Mouse (Mus musculus) forebrain, embryonic 11.5 days (tissue): ENCODE measurements at regions not wholly inside any gene's neighbourhood (a gene's known extent, or its start where the extent isn't known, plus 50 kb on each side); places are given as distances from the start of the nearest gene placed in this dataset.

ENCODE experiments used
- ATAC-seq: fragments of 200-750 bp; cut with Nextera tagmentation; replicated peaks from 2 replicates; pipeline ENCODE4 v1.8.0; 2017; ENCODE audit warnings: moderate TSS enrichment; ENCODE audit not compliant: low FRiP score
- DNase-seq: peaks from one replicate; pipeline ENCODE4 v3.0.0-alpha.2; 2017; ENCODE audit warnings: low spot score
- H3K27ac ChIP-seq: fragments of 300-500 bp; sonication (generic); 2 replicates; pipeline ENCODE4 v1.5.1; 2014; ENCODE audit warnings: low read depth, low read length
- H3K27me3 ChIP-seq: fragments of 300-500 bp; sonication (generic); 2 replicates; pipeline ENCODE4 v1.6.1; 2014; ENCODE audit warnings: mild to moderate bottlenecking, low read length, mixed read lengths; ENCODE audit not compliant: control insufficient read depth, insufficient read depth
- H3K36me3 ChIP-seq: fragments of 300-500 bp; sonication (generic); 2 replicates; pipeline ENCODE4 v1.6.1; 2014; ENCODE audit warnings: mild to moderate bottlenecking, low read length, moderate library complexity, mixed read lengths; ENCODE audit not compliant: control insufficient read depth, insufficient read depth
- H3K4me1 ChIP-seq: fragments of 300-500 bp; sonication (generic); replicated peaks from 2 replicates; pipeline ENCODE4 v1.6.1; 2014; ENCODE audit warnings: low read length, mixed read lengths; ENCODE audit not compliant: control insufficient read depth, insufficient read depth
- H3K4me2 ChIP-seq: fragments of 300-500 bp; sonication (generic); 2 replicates; pipeline ENCODE4 v1.6.1; 2014; ENCODE audit warnings: low read depth, mild to moderate bottlenecking, low read length, moderate library complexity, mixed read lengths; ENCODE audit not compliant: severe bottlenecking
- H3K4me3 ChIP-seq: fragments of 300-500 bp; sonication (generic); 2 replicates; pipeline ENCODE4 v1.5.1; 2014; ENCODE audit warnings: low read depth, low read length
- H3K9ac ChIP-seq: fragments of 300-500 bp; sonication (generic); 2 replicates; pipeline ENCODE4 v1.6.1; 2014; ENCODE audit warnings: low read length
- H3K9me3 ChIP-seq: fragments of 300-500 bp; sonication (generic); 2 replicates; pipeline ENCODE4 v1.6.1; 2016; ENCODE audit warnings: low read length, mixed read lengths; ENCODE audit not compliant: control insufficient read depth
- WGBS: fragments of 180-500 bp; shearing (Covaris S2); extraction: QIAGEN DNeasy Blood & Tissue Kit; methylation state at CpG from one replicate; pipeline ENCODE4 v1.1.7; 2014; 5-methylcytosine and 5-hydroxymethylcytosine counted together

DNA sequence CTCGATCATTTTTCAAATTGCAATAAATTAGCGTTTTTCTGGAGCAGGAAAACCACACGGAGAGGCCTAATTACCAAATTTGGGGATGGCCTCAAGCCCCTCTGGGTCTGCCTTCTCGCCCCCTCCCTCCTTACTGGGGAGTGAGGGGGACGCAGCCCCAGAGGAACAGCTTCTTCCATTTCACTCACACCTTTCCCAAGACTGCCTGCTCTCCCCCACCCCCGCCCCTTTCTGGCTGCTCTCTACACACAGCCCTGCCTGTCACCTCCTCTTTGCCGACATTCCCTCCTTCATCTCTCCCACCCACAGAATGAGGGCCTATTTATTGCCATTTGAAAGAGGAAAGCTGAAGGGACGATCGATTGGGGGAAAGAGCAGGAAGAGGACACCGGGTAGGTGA lies 97.2 kb upstream of the Pja1 start:
- Histone ChIP-seq H3K9me3 (no peaks in the 10 kb centered on the region), H3K4me2 (no peak overlapping the region), H3K36me3 (no peaks in the 10 kb centered on the region), H3K4me3 (no peak overlapping the region), H3K4me1 (peaks cover 7% of the 10 kb centered on the region; the same call in 1 of the 2 replicates), H3K9ac (no peak overlapping the region), H3K27me3 (peaks cover 27% of the 10 kb centered on the region; the same call in 1 of the 2 replicates), H3K27ac (no peak overlapping the region)
- DNase-seq (no peak), ATAC-seq (0 out of 2 replicates have a peak, but pooled peaks have one; percentile 66)
- 21% methylated on average over 9 of the region's 10 CpGs for WGBS

DNA sequence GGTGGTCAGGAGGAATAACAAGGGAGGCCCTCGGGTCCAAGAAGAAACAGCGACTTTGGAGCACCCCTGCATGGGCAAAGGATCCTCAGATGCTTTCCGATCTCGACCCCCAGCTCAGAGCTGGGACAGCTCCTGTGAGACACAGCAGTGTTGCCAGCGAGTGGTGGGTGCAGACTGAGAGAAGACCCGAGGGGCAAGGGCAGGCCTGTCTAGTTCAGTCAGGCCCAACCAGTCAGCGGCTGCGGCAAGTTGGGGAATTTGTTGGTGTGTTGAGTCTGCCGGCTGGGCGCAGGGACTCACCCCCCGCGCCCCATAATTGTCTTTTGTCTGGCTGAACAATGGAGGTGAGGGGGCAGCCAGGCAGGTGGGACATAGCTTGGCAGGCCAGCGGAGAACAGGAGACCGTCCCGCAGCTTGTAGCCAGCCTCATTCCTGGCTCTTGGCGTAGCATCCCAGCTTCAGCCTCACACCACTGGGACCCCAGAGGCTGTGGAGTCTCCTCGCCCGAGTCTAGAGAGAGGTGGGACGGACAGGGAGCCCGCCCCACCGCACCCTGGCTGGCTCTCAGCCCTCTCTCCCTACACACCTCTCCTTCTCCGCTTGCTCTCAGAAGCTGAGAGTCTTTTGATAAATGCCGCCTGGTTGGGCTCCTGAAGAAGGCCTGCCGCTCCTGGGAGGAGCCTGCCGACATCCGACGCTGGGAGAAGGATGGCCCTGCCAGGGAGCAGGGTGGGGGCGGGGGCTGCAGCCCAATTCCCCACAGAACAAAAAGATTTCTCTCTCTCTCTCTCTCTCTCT lies 96.5 kb upstream of the Pja1 start:
- peak; percentile 69 for DNase-seq
- 22% methylated on average over 22 of the region's 28 CpGs for WGBS
- peaks cover 7% of the 10 kb centered on the region; the same call in 1 of the 2 replicates for H3K4me1 ChIP-seq
- peaks cover 25% of the 10 kb centered on the region; the same call in 1 of the 2 replicates for H3K27me3 ChIP-seq
- peak overlapping the region; percentile 62 for H3K27ac ChIP-seq
- H3K4me3 ChIP-seq = no peak overlapping the region; the same call in 1 of the 2 replicates
- H3K9ac ChIP-seq = peak overlapping the region; percentile 14; the same call in 1 of the 2 replicates
- no peaks in the 10 kb centered on the region for H3K9me3 ChIP-seq
- H3K4me2 ChIP-seq = peak overlapping the region; percentile 28
- ATAC-seq = peak; percentile 85
- no peaks in the 10 kb centered on the region for H3K36me3 ChIP-seq

DNA sequence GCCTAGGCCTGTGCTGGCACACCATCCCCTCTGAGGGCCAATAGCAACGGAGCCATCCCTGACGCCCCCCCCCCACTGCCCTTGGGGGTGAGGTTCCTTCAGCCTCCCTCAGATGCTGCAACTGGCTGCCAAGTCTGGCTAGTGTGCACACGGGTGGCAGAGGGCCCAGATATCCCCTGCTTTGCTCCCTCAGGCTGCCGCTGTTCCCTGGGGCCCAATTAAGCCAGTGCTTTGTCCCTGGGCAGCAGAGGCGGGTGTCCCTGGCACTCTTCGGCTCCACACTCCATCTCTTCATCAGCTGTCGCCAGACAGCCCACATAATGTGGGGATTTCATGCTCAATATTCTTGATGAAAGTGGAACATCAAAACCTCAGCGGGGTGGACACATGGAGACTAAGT lies 90.9 kb upstream of the Pja1 start:
- H3K36me3 ChIP-seq = no peaks in the 10 kb centered on the region
- no peak overlapping the region for H3K4me2 ChIP-seq
- peaks cover 29% of the 10 kb centered on the region for H3K27me3 ChIP-seq
- no peak overlapping the region for H3K4me3 ChIP-seq
- no peak overlapping the region for H3K9ac ChIP-seq
- no peak overlapping the region; the same call in 1 of the 2 replicates for H3K27ac ChIP-seq
- ATAC-seq (peak; percentile 26; the same call in 1 of the 2 replicates), DNase-seq (no peak)
- H3K4me1 ChIP-seq = peaks cover 6% of the 10 kb centered on the region; the same call in 1 of the 2 replicates
- WGBS = 36% methylated on average over 8 of the region's 8 CpGs
- no peaks in the 10 kb centered on the region for H3K9me3 ChIP-seq

DNA sequence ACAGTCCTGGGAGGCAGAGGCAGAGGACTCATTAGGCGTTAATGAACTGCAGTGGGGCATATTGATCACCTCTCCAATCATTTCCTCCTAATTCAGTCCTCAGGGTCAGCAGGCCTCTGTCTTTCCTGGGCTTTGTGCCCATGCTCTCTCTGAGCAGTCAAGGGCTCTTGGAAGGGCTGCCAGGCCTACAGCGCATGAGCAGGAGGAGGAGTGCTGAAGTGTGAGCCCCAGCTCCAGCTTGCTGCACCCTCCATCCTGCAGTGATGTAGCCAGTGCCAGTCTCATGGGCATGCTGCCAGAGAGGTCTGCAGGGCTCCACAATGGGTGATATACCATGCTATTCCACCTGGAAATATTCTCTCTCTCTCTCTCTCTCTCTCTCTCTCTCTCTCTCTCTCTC lies 89.6 kb upstream of the Pja1 start:
- DNase-seq (no peak), ATAC-seq (no peak)
- H3K4me1 ChIP-seq = peaks cover 8% of the 10 kb centered on the region; the same call in 1 of the 2 replicates
- H3K27ac ChIP-seq = no peak overlapping the region
- 63% methylated on average over 2 of the region's 2 CpGs for WGBS
- no peaks in the 10 kb centered on the region for H3K9me3 ChIP-seq
- no peak overlapping the region for H3K9ac ChIP-seq
- peaks cover 27% of the 10 kb centered on the region for H3K27me3 ChIP-seq
- no peak overlapping the region for H3K4me2 ChIP-seq
- no peaks in the 10 kb centered on the region for H3K36me3 ChIP-seq
- H3K4me3 ChIP-seq = no peak overlapping the region

DNA sequence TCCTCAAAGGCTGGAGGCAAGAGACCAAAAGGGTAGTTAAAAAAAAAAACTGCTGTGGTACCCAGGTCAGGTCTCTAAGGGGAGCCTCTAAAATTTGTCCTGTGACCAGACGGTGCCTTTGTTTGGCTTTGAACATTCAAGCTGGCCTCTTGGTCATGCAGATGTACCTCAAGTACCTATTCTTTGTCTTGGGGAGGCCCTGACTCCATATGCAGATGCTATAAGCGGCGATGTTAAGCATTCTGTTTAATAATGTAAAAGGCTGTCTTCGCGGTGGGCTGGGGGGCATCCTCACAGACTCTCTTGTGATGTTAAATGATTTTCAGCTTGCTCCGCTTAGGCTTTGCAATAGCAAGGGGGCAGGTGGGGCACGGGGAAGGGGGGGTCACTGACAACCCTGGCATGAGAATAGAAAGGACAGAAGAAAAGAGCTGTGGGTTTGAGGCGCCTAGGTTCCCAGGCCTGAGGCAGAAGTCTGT lies 85.8 kb upstream of the Pja1 start:
- ATAC-seq (peak; percentile 49), DNase-seq (peak; percentile 58)
- H3K4me1 ChIP-seq = peaks cover 7% of the 10 kb centered on the region; the same call in 1 of the 2 replicates
- H3K27me3 ChIP-seq = peaks cover 41% of the 10 kb centered on the region
- WGBS = 19% methylated on average over 8 of the region's 8 CpGs
- H3K9me3 ChIP-seq = no peaks in the 10 kb centered on the region
- peak overlapping the region; percentile 21; the same call in 1 of the 2 replicates for H3K4me2 ChIP-seq
- no peak overlapping the region; the same call in 1 of the 2 replicates for H3K9ac ChIP-seq
- H3K4me3 ChIP-seq = no peak overlapping the region
- no peaks in the 10 kb centered on the region for H3K36me3 ChIP-seq
- H3K27ac ChIP-seq = peak overlapping the region; percentile 74

DNA sequence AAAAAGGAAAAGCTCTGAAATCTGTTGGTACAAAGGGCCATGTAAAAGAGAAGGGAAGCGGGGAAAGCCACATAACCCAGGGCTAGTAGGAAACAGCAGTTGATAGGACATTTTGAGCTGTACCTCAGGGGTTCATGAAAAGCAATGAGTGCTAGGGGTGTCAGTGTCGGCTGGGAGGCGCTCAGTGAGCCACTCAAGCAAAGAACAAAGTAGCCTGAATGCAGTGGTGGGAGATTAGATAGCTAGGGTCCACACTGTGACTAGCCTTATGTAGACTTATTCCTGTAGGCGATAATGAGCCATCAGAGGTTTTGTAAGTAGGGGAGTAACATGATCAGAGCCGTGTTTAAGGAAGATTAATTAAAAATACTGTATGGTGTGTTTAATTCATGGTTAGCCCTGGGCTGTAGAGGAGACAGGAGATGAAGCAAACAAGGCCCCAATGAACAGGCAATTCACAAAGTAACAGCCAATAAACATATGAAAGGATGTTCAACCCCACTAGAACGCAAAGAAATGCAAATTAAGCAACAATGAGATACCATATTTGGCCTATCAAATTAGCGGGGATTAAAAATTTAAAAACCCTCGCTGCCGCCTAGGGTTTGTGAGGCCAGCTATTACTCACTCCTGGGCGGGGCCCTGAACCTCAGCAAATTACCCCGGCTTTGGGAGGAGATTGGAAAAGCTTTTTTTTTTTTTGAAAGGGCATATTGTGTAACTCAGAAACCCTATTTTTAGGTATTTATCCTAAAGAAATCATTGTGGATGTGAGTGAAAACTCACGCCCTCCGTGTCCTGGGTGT lies 85.1 kb upstream of the Pja1 start:
- Histone ChIP-seq H3K4me2 (0 out of 2 replicates have a peak overlapping the region, but pooled peaks have one; percentile 2), H3K9ac (no peak overlapping the region), H3K27me3 (peaks cover 40% of the 10 kb centered on the region), H3K4me3 (no peak overlapping the region), H3K36me3 (no peaks in the 10 kb centered on the region), H3K27ac (peak overlapping the region; percentile 74; the same call in 1 of the 2 replicates), H3K4me1 (peaks cover 6% of the 10 kb centered on the region; the same call in 1 of the 2 replicates), H3K9me3 (no peaks in the 10 kb centered on the region)
- peak; percentile 82 for ATAC-seq
- WGBS = 20% methylated on average over 13 of the region's 13 CpGs
- DNase-seq = peak; percentile 68

DNA sequence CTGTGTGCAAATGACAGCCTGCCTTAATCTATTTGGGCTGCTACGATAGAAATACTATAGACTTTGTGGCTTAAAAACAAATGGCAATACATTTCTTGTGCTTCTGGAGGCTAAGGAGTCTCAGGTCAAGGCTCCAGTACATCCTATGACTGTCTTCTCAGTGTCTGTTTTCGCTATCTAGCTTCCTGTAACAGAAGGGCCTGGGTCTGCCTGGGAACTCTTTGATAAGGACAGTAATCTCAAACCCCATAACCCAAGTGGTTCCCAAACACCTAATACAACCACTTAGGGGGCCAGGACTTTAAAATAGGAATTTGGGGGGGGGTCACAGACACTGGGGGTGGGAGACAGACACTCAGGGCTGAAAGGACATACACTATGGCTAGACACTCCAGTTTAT lies 81.7 kb upstream of the Pja1 start:
- H3K4me2 ChIP-seq = no peak overlapping the region
- H3K4me1 ChIP-seq = peaks cover 11% of the 10 kb centered on the region; the same call in 1 of the 2 replicates
- 92% methylated on average over 2 of the region's 2 CpGs for WGBS
- DNase-seq (no peak), ATAC-seq (no peak)
- H3K36me3 ChIP-seq = no peaks in the 10 kb centered on the region
- H3K4me3 ChIP-seq = no peak overlapping the region
- H3K9ac ChIP-seq = no peak overlapping the region
- no peaks in the 10 kb centered on the region for H3K9me3 ChIP-seq
- H3K27me3 ChIP-seq = peaks cover 37% of the 10 kb centered on the region
- no peak overlapping the region for H3K27ac ChIP-seq

DNA sequence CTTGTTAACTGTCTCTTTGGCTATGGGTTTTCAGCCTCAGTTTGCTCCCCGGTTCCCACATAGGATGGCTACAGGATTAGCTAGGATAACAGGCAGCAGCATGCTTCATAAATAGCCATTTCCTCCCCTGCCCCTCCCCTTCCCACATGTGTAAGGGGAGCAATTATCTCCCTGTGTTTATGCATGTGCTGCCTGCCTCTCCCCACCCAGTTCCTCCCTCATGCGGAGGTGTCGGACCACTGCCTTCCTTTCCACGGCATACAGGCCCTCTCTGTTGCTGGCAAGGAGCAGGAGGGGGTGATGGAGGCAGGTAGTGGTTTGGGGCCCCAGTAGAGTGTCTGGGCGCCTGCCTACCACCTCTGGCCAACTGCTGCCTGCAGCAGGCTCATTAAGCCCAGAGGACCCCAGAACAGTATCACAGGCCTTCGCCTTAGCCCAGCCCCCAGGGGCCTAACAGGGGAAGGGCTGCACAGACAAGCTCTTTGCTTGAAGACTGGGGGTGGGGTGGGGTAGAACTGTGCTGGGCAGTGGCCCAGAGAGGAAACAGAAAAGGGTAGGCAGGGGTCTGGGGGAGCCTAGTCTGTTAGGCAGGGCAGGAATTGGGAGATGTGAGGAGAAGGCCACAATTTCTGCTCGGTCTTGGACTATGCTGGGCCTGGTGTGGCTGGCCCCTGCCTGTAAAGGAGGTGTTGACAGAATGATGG lies 79.1 kb upstream of the Pja1 start:
- no peaks in the 10 kb centered on the region for H3K9me3 ChIP-seq
- no peak overlapping the region for H3K4me2 ChIP-seq
- ATAC-seq (peak; percentile 74), DNase-seq (peak; percentile 50)
- H3K27me3 ChIP-seq = peaks cover 31% of the 10 kb centered on the region
- H3K27ac ChIP-seq = 0 out of 2 replicates have a peak overlapping the region, but pooled peaks have one; percentile 10
- WGBS = 39% methylated on average over 7 of the region's 7 CpGs
- H3K4me1 ChIP-seq = peaks cover 5% of the 10 kb centered on the region; the same call in 1 of the 2 replicates
- H3K36me3 ChIP-seq = no peaks in the 10 kb centered on the region
- no peak overlapping the region for H3K9ac ChIP-seq
- no peak overlapping the region for H3K4me3 ChIP-seq
